Mouse (Mus musculus) olfactory bulb, adult 2 months (tissue): ENCODE data around the gene Tbcc.

Experiments
- CTCF ChIP-seq: fragments of 200-500 bp; IDR thresholded peaks from 2 replicates; pipeline ENCODE4 v1.5.1; 2012; ENCODE audit warnings: low read depth, mild to moderate bottlenecking, low read length, moderate library complexity; ENCODE audit not compliant: insufficient read depth
- POLR2A ChIP-seq: fragments of 200-500 bp; IDR thresholded peaks from 2 replicates; pipeline ENCODE4 v1.6.1; 2012; ENCODE audit warnings: mild to moderate bottlenecking, low read depth, low read length, moderate library complexity; ENCODE audit not compliant: insufficient read depth

GRCm38 (mm10) chr17:46920855-46921254 lies 30.4 kb downstream of the Tbcc start:
- no peak for TF ChIP-seq POLR2A
- no peak for TF ChIP-seq CTCF
